In the genomic region with DNA sequence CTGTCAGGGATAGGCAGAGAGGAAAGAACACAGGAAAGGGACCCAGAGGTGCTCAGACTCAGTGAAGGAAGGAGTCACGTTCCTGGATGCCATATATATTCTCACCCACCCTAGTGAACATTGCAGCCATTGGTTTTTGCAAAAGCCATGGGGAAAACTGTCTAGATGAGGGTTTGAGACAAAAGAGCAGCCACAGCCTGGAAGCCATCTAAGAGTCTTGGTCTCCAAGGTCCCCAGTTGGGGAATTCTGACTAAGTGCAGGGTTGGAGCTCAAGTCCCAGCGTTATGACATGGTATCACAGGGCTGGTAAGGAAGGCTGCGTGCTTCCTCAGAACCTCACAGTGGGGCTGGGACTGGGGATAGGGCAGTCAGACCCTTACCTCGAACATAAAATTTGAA, we compare ENCODE assay signal across 12 mouse cellular contexts.
"Had no signal": no experiment of that assay in that cellular context is flagged by ENCODE, and none has a peak within 500 bp of the region (broad histone marks: within the 10 kb centered on the region; RNA-seq: fewer than 3 reads in every experiment).

No protein-coding gene starts in this region.

- DNase-seq: gastrocnemius, postnatal 14 days; gastrocnemius, postnatal 36 days; heart, adult 11 months; heart, adult 2 months; heart, postnatal 4 days; kidney, adult 18-20 months; kidney, adult 8-10 months; kidney, postnatal 10 days; kidney, postnatal 25 days; kidney, postnatal 4 days; liver; liver, embryonic 13.5 days had no signal
